Mouse (Mus musculus): ENCODE measurements around the gene Fyn. TPM values are rescaled to one million over a fixed set of nuclear protein-coding genes. Genes with fewer than 3 reads are reported as not detected.

The Fyn gene
- total and polyA plus RNA-seq, 3 experiments: 14.9 to 42.4 (median 19.9) TPM

DNA sequence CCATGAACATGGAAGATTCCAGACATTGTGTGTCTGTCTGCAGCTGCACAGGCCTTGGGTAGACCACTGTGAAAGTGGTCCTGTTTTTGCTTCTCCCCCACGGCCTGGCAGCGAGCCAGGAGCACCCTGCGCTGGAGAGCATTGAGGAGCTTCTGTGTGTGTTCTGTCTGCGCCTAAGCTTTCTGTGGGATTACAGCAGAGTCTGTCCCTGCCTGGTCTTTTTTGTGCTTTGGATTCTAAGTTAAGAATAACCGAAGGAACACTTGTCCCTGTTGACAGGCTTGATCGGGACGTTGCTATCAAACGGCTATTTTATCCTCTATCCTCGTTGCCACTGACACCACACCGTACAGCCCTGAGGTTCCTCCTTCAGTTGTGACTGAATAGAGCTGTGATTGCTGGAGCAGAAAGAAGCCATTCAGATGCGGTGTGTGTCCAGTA is 20.8 kb downstream of the Fyn start:
- Histone ChIP-seq H3K4me1 (ENCODE audit: control insufficient read depth in 1 of 2, insufficient read depth in 2 of 2) (peaks cover 0 to 21% of the 10 kb centered on the region in 2 experiments; a peak in 2 of 4 replicates), H3K4me3 (replicated peaks in 1 of 3; ENCODE audit: low read depth in 2 of 3, low read length in 2 of 3, poor library complexity in 1 of 3) (no peak overlapping the region), H3K4me2 (ENCODE audit: insufficient read depth, low read depth, poor library complexity, severe bottlenecking) (no peak overlapping the region), H3K9ac (ENCODE audit: insufficient read depth, low read depth) (no peak overlapping the region), H3K27me3 (replicated peaks) (no peaks in the 10 kb centered on the region), H3K36me3 (replicated peaks in 1 of 2; ENCODE audit: control insufficient read depth in 1 of 2, insufficient read depth in 1 of 2, low read length in 1 of 2) (peaks cover 0 to 69% of the 10 kb centered on the region in 2 experiments), H3K79me2 (replicated peaks; ENCODE audit: control insufficient read depth, extremely low read depth, insufficient read depth, poor library complexity, severe bottlenecking) (no peaks in the 10 kb centered on the region), H3K9me3 (replicated peaks; ENCODE audit: low read length) (peaks cover 12% of the 10 kb centered on the region), H3K27ac (ENCODE audit: insufficient read depth, low read depth) (no peak overlapping the region)
- dilution Hi-C loops (cut with MboI; ENCODE audit: extremely low pct_ligation_motif_present, extremely low pct_unique_long_range_greater_than_20kb, low sequenced_read_pairs): no loop called here
- no peak for DNase-seq (ENCODE audit: extremely low read depth)
- in situ Hi-C loops (cut with MboI; ENCODE audit: low pct_ligation_motif_present, low pct_unique_long_range_greater_than_20kb, low sequenced_read_pairs): no loop called here
- TF ChIP-seq NELFE (IDR thresholded peaks at IDR 0.05; ENCODE audit: low read depth, low read length) (no peak), BHLHE40 (IDR thresholded peaks at IDR 0.05; ENCODE audit: low read depth, low read length) (no peak), POLR2AphosphoS2 (IDR thresholded peaks at IDR 0.05; ENCODE audit: low read depth, low read length) (no peak)

DNA sequence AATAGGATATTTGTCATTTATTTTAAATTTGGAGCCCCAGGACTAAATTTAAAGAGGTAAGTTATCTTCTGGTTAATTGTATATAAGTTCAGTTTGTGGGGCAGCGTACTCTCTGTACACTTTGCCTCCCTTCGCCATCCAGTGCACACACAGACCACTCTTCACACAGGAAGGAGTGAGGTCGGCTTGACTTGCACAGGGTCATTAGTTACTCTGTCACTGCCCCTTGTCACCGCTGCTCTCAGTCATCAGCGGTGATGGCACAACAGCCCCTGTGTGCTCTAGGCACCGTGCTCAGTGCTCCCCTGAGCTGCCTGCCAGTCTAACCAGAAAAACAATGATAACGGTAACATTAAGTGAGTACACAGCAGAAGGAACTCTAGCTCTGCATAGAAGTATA is 21.9 kb downstream of the Fyn start:
- dilution Hi-C loops (cut with MboI; ENCODE audit: extremely low pct_ligation_motif_present, extremely low pct_unique_long_range_greater_than_20kb, low sequenced_read_pairs) (no loop called here), in situ Hi-C loops (cut with MboI; ENCODE audit: low pct_ligation_motif_present, low pct_unique_long_range_greater_than_20kb, low sequenced_read_pairs) (no loop called here)
- no peak overlapping the region for H3K4me3 ChIP-seq (replicated peaks in 1 of 3; ENCODE audit: low read depth in 2 of 3, low read length in 2 of 3, poor library complexity in 1 of 3)
- no peak for DNase-seq (ENCODE audit: extremely low read depth)
- no peak overlapping the region for H3K9ac ChIP-seq (ENCODE audit: insufficient read depth, low read depth)
- H3K27ac ChIP-seq (ENCODE audit: insufficient read depth, low read depth): no peak overlapping the region
- H3K9me3 ChIP-seq (replicated peaks; ENCODE audit: low read length): peaks cover 12% of the 10 kb centered on the region
- peaks cover 0 to 11% of the 10 kb centered on the region in 2 experiments; a peak in 1 of 4 replicates for H3K4me1 ChIP-seq (ENCODE audit: control insufficient read depth in 1 of 2, insufficient read depth in 2 of 2)
- H3K79me2 ChIP-seq (replicated peaks; ENCODE audit: control insufficient read depth, extremely low read depth, insufficient read depth, poor library complexity, severe bottlenecking): no peaks in the 10 kb centered on the region
- no peaks in the 10 kb centered on the region for H3K27me3 ChIP-seq (replicated peaks)
- no peak overlapping the region for H3K4me2 ChIP-seq (ENCODE audit: insufficient read depth, low read depth, poor library complexity, severe bottlenecking)
- peaks cover 0 to 73% of the 10 kb centered on the region in 2 experiments for H3K36me3 ChIP-seq (replicated peaks in 1 of 2; ENCODE audit: control insufficient read depth in 1 of 2, insufficient read depth in 1 of 2, low read length in 1 of 2)
- no peak for TF ChIP-seq MEF2A (IDR thresholded peaks at IDR 0.05; ENCODE audit: borderline replicate concordance, low read depth, low read length)
- no peak for TF ChIP-seq MXI1 (IDR thresholded peaks at IDR 0.05; ENCODE audit: low read depth, low read length)
- no peak for TF ChIP-seq RAD21 (IDR thresholded peaks at IDR 0.05; ENCODE audit: low read depth, low read length)
- no peak for TF ChIP-seq SIN3A (IDR thresholded peaks at IDR 0.05; ENCODE audit: low read length)
- no peak for TF ChIP-seq MYC (IDR thresholded peaks at IDR 0.05; ENCODE audit: low read depth, low read length)
- TF ChIP-seq E2F4 (IDR thresholded peaks at IDR 0.05; ENCODE audit: insufficient replicate concordance, low read depth, low read length): no peak
- TF ChIP-seq NELFE (IDR thresholded peaks at IDR 0.05; ENCODE audit: low read depth, low read length): no peak
- TF ChIP-seq ETS1 (conservative IDR thresholded peaks at IDR 0.05; ENCODE audit: low read depth, low read length): no peak
- TF ChIP-seq PAX5 (IDR thresholded peaks at IDR 0.05; ENCODE audit: low read length): no peak
- no peak for TF ChIP-seq MAFK (IDR thresholded peaks at IDR 0.05; ENCODE audit: insufficient replicate concordance, low read length)
- TF ChIP-seq KAT2A (IDR thresholded peaks at IDR 0.05; ENCODE audit: insufficient replicate concordance, low read length): no peak
- no peak for TF ChIP-seq BHLHE40 (IDR thresholded peaks at IDR 0.05; ENCODE audit: low read depth, low read length)
- no peak for TF ChIP-seq MAX (IDR thresholded peaks at IDR 0.05; ENCODE audit: low read length)
